In genomic region chr7:109799168-109799567, GRCm38 (mm10) we compare ENCODE assay signal across 15 mouse cellular contexts. TPM values are rescaled to one million over a fixed set of nuclear protein-coding genes. Genes with fewer than 3 reads are reported as not detected.
A peak's percentile ranks its signal among the peaks of the same experiment; 100 is the strongest.
DNase-seq lines count a peak whose midpoint lies in the region; ATAC-seq and TF ChIP-seq lines count a peak whose summit lies in the region.
"Had no signal": no experiment of that assay in that cellular context is flagged by ENCODE, and none has a peak within 500 bp of the region (broad histone marks: within the 10 kb centered on the region; RNA-seq: fewer than 3 reads in every experiment).

No protein-coding gene starts in this region.

- peak; percentile 38; the same call in 1 of the 2 replicates for ATAC-seq in lung, embryonic 15.5 days (ENCODE audit: borderline replicate concordance, extremely low read depth, low FRiP score, low TSS enrichment)
- ATAC-seq: activated CD4-positive, CD25-positive, alpha-beta regulatory T cell, adult 4 months; forebrain, embryonic 15.5 days had no signal

- no peaks in the 10 kb centered on the region for H3K36me3 ChIP-seq in kidney, adult 2 months (ENCODE audit: control insufficient read depth, insufficient read depth, low read length)
- no peaks in the 10 kb centered on the region for H3K36me3 ChIP-seq in lung, embryonic 15.5 days
- H3K36me3 ChIP-seq: embryonic facial prominence, embryonic 15.5 days; forebrain, embryonic 15.5 days; limb, embryonic 13.5 days; midbrain, embryonic 10.5 days had no signal

- H3K9ac ChIP-seq in lung, embryonic 15.5 days: no peak overlapping the region
- H3K9ac ChIP-seq: embryonic facial prominence, embryonic 15.5 days; forebrain, embryonic 15.5 days; hindbrain, embryonic 14.5 days; limb, embryonic 13.5 days had no signal

- no peaks in the 10 kb centered on the region for H3K27me3 ChIP-seq in kidney, adult 2 months (replicated peaks; ENCODE audit: control insufficient read depth, insufficient read depth, low read length)
- H3K27me3 ChIP-seq in lung, embryonic 15.5 days: no peaks in the 10 kb centered on the region
- no peaks in the 10 kb centered on the region for H3K27me3 ChIP-seq in cerebellum, adult 2 months (ENCODE audit: control insufficient read depth, insufficient read depth, low read length)
- H3K27me3 ChIP-seq: CH12.LX; embryonic facial prominence, embryonic 15.5 days had no signal

- TF ChIP-seq CTCF in kidney, adult 2 months (conservative IDR thresholded peaks at IDR 0.05; ENCODE audit: insufficient read depth, insufficient read length, low read depth, low read length): no peak
- no peak for TF ChIP-seq CTCF in cerebellum, adult 2 months (IDR thresholded peaks at IDR 0.05; ENCODE audit: borderline replicate concordance, insufficient read depth, low read depth, low read length)

- DNase-seq in kidney, adult 2 months: peak; percentile 56
- no peak for DNase-seq in kidney, postnatal 10 days
- DNase-seq in 416B (ENCODE audit: low read depth) (peak; percentile 12), NIH3T3 (ENCODE audit: low read depth) (peak; percentile 43)
- no peak for DNase-seq in urinary bladder, postnatal 36 days (ENCODE audit: low spot score in 2 of 2)
- no peak for DNase-seq in cerebellum, adult 2 months
- DNase-seq: kidney, adult 11 months had no signal

- no peak overlapping the region for H3K27ac ChIP-seq in kidney, adult 2 months (ENCODE audit: insufficient read depth, low read depth, low read length)
- no peak overlapping the region for H3K27ac ChIP-seq in lung, embryonic 15.5 days
- H3K27ac ChIP-seq in cerebellum, adult 2 months (ENCODE audit: insufficient read depth, low read length): no peak overlapping the region
- H3K27ac ChIP-seq: embryonic facial prominence, embryonic 15.5 days; forebrain, embryonic 15.5 days; hindbrain, embryonic 14.5 days; limb, embryonic 13.5 days; midbrain, embryonic 10.5 days had no signal

- no peaks in the 10 kb centered on the region for H3K4me1 ChIP-seq in kidney, adult 2 months (ENCODE audit: control insufficient read depth, insufficient read depth, low read length)
- H3K4me1 ChIP-seq in lung, embryonic 15.5 days: peaks cover 14% of the 10 kb centered on the region
- peaks cover 4% of the 10 kb centered on the region; the same call in 1 of the 2 replicates for H3K4me1 ChIP-seq in cerebellum, adult 2 months (ENCODE audit: control insufficient read depth, insufficient read depth, low read length)
- H3K4me1 ChIP-seq: forebrain, embryonic 15.5 days; midbrain, embryonic 10.5 days had no signal

- no peaks in the 10 kb centered on the region for H3K9me3 ChIP-seq in lung, embryonic 15.5 days
- H3K9me3 ChIP-seq: embryonic facial prominence, embryonic 15.5 days; forebrain, embryonic 15.5 days; limb, embryonic 13.5 days; midbrain, embryonic 10.5 days had no signal

- H3K4me2 ChIP-seq in lung, embryonic 15.5 days: no peak overlapping the region
- H3K4me2 ChIP-seq: embryonic facial prominence, embryonic 15.5 days; forebrain, embryonic 15.5 days; hindbrain, embryonic 14.5 days; limb, embryonic 13.5 days had no signal

- no peak for TF ChIP-seq POLR2A in kidney, adult 2 months (IDR thresholded peaks at IDR 0.05; ENCODE audit: low read depth, low read length)
- TF ChIP-seq POLR2A in cerebellum, adult 2 months (IDR thresholded peaks at IDR 0.05; ENCODE audit: borderline replicate concordance, insufficient read depth, low read length): no peak

- WGBS in kidney, adult 2 months: 56% methylated on average over 11 of the region's 11 CpGs
- 38% methylated on average over 11 of the region's 11 CpGs for WGBS in lung, embryonic 15.5 days
- 57% methylated on average over 11 of the region's 11 CpGs for WGBS in cerebellum, adult 2 months

- no peak overlapping the region for H3K4me3 ChIP-seq in kidney, adult 2 months (ENCODE audit: insufficient read depth, low read depth, low read length)
- no peak overlapping the region for H3K4me3 ChIP-seq in lung, embryonic 15.5 days
- H3K4me3 ChIP-seq in cerebellum, adult 2 months (replicated peaks; ENCODE audit: insufficient read depth, low read depth, low read length): no peak overlapping the region
- H3K4me3 ChIP-seq: embryonic facial prominence, embryonic 15.5 days; forebrain, embryonic 15.5 days; limb, embryonic 13.5 days; midbrain, embryonic 10.5 days had no signal

RNA-seq across cellular contexts. Expression of gene Nrip3, which starts 17.3 kb away (rescaled TPM):
- polyA plus RNA-seq in kidney, adult 2 months (2012; rRNA removed): 1.6 and 1.7 TPM in 2 replicates
- 0.20 and 0.49 TPM in 2 replicates for polyA plus RNA-seq in lung, embryonic 15.5 days (2015; fragmentation: Nextera tagmentation; extraction: Ambion mirVana)
- 46.6 and 52.8 TPM in 2 replicates for polyA plus RNA-seq in cerebellum, adult 2 months (2012; rRNA removed)

RNA-seq across cellular contexts. Expression of gene Tmem9b, which starts 46.5 kb away (rescaled TPM):
- polyA plus RNA-seq in kidney, adult 2 months (2012; rRNA removed): 65.8 and 74.5 TPM in 2 replicates
- polyA plus RNA-seq in lung, embryonic 15.5 days (2015; fragmentation: Nextera tagmentation; extraction: Ambion mirVana): 56.6 and 59.9 TPM in 2 replicates
- 135 and 140 TPM in 2 replicates for polyA plus RNA-seq in cerebellum, adult 2 months (2012; rRNA removed)

Comparison
In these comparisons a context has a peak if more than half of its experiments do, and no peak if none do; other contexts are left out.
1. DNase-seq: peak in kidney, adult 2 months (single experiment), 416B (single experiment) and NIH3T3 (single experiment); none in kidney, postnatal 10 days (single experiment), urinary bladder, postnatal 36 days (0 of 2) and cerebellum, adult 2 months (0 of 2).
2. RNA of gene Nrip3, which starts 17.3 kb away (polyA plus RNA-seq): 46.6 to 52.8 TPM in cerebellum, adult 2 months; 1.6 to 1.7 TPM in kidney, adult 2 months and 0.20 to 0.49 TPM in lung, embryonic 15.5 days; every median in the first group is over 10 times any median in the second.